Mouse (Mus musculus) thymus, adult 2 months (tissue): ENCODE data around the gene Arpp21. TPM values are rescaled to one million over a fixed set of nuclear protein-coding genes. Genes with fewer than 3 reads are reported as not detected.
A peak's percentile ranks its signal among the peaks of the same experiment; 100 is the strongest.

Experiments
- DNase-seq: peaks from one replicate; pipeline ENCODE4 v3.0.0; 2021
- H3K27ac ChIP-seq: fragments of 200-500 bp; 2 replicates; pipeline ENCODE4 v1.5.1; 2012; ENCODE audit warnings: low read length, control low read depth; ENCODE audit not compliant: control insufficient read depth, insufficient read depth
- H3K27me3 ChIP-seq: fragments of 200-500 bp; 2 replicates; pipeline ENCODE4 v1.6.1; 2012; ENCODE audit warnings: mild to moderate bottlenecking, low read length, moderate library complexity, mixed read lengths; ENCODE audit not compliant: control insufficient read depth, insufficient read depth
- H3K36me3 ChIP-seq: fragments of 200-500 bp; 2 replicates; pipeline ENCODE4 v1.6.1; 2012; ENCODE audit warnings: mild to moderate bottlenecking, low read length, moderate library complexity; ENCODE audit not compliant: control insufficient read depth, insufficient read depth
- H3K4me1 ChIP-seq: fragments of 200-500 bp; replicated peaks from 2 replicates; pipeline ENCODE4 v1.6.1; 2012; ENCODE audit warnings: low read length; ENCODE audit not compliant: control insufficient read depth, insufficient read depth
- H3K4me3 ChIP-seq: fragments of 200-500 bp; 2 replicates; pipeline ENCODE4 v1.5.1; 2012; ENCODE audit warnings: mild to moderate bottlenecking, low read length, control low read depth, moderate library complexity; ENCODE audit not compliant: control insufficient read depth, insufficient read depth
- CTCF ChIP-seq: fragments of 200-500 bp; IDR thresholded peaks from 2 replicates; pipeline ENCODE4 v1.5.1; 2012; ENCODE audit warnings: mild to moderate bottlenecking, control low read depth, low read length, moderate library complexity, borderline replicate concordance; ENCODE audit not compliant: control insufficient read depth, poor library complexity, insufficient read depth; ENCODE audit errors: extremely low read depth
- POLR2A ChIP-seq: fragments of 200-500 bp; IDR thresholded peaks from 2 replicates; pipeline ENCODE4 v1.6.1; 2012; ENCODE audit warnings: mild to moderate bottlenecking, low read length, control low read depth, moderate library complexity; ENCODE audit not compliant: control insufficient read depth, poor library complexity, insufficient read depth; ENCODE audit errors: extremely low read depth
- WGBS: fragments of 180-500 bp; shearing (Covaris S2); methylation state at CpG from one replicate; pipeline ENCODE4 v1.1.7; 2018; 5-methylcytosine and 5-hydroxymethylcytosine counted together
- polyA plus RNA-seq: library from polyadenylated mRNA; depleted of rRNA; stranded (reverse); fragments of >200 nt; gene quantifications from 2 replicates; pipeline ENCODE4 v1.2.3, GENCODE M21; 2012

The Arpp21 gene
- polyA plus RNA-seq, 1 experiment = 578 TPM

GRCm38 (mm10) chr9:112247183-112247582 is 11.4 kb upstream of the Arpp21 start:
- TF ChIP-seq POLR2A (no peak), CTCF (no peak)
- Histone ChIP-seq H3K4me1 (peaks cover 6% of the 10 kb centered on the region), H3K27ac (no peak overlapping the region), H3K4me3 (no peak overlapping the region), H3K27me3 (no peaks in the 10 kb centered on the region), H3K36me3 (no peaks in the 10 kb centered on the region)
- no peak for DNase-seq
- 96% methylated on average over 2 of the region's 2 CpGs for WGBS

- TF ChIP-seq POLR2A = no peak
- no peak for TF ChIP-seq CTCF
- Histone ChIP-seq H3K4me1 (peaks cover 4% of the 10 kb centered on the region; the same call in 1 of the 2 replicates), H3K36me3 (no peaks in the 10 kb centered on the region), H3K27me3 (no peaks in the 10 kb centered on the region), H3K4me3 (no peak overlapping the region), H3K27ac (no peak overlapping the region)
- DNase-seq = no peak
- 95% methylated on average over 9 of the region's 9 CpGs for WGBS
Observed at GRCm38 (mm10) chr9:112238168-112238567, 2.4 kb upstream of the Arpp21 start.

GRCm38 (mm10) chr9:112236551-112236950 is 813 bp upstream of the Arpp21 start:
- 97% methylated on average over 8 of the region's 8 CpGs for WGBS
- DNase-seq = no peak
- Histone ChIP-seq H3K27ac (no peak overlapping the region), H3K27me3 (no peaks in the 10 kb centered on the region), H3K4me3 (no peak overlapping the region), H3K36me3 (no peaks in the 10 kb centered on the region), H3K4me1 (peaks cover 4% of the 10 kb centered on the region; the same call in 1 of the 2 replicates)
- TF ChIP-seq POLR2A (no peak), CTCF (no peak)

GRCm38 (mm10) chr9:112235041-112235695 is 570 bp downstream of the Arpp21 start:
- Histone ChIP-seq H3K4me1 (peaks cover 4% of the 10 kb centered on the region; the same call in 1 of the 2 replicates), H3K36me3 (no peaks in the 10 kb centered on the region), H3K4me3 (peak overlapping the region; percentile 98), H3K27ac (peak overlapping the region; percentile 76; the same call in 1 of the 2 replicates), H3K27me3 (no peaks in the 10 kb centered on the region)
- WGBS = under 1% methylated on average over 44 of the region's 44 CpGs
- TF ChIP-seq POLR2A (0 out of 2 replicates have a peak, but pooled peaks have one; percentile 40), CTCF (no peak)
- peak; percentile 61 for DNase-seq

- DNase-seq = peak; percentile 59
- H3K27me3 ChIP-seq = no peaks in the 10 kb centered on the region
- under 1% methylated on average over 24 of the region's 24 CpGs for WGBS
Observed at GRCm38 (mm10) chr9:112234505-112235024, 1.2 kb downstream of the Arpp21 start.

GRCm38 (mm10) chr9:112233822-112234504 is 1.8 kb downstream of the Arpp21 start:
- WGBS = 2% methylated on average over 12 of the region's 12 CpGs
- peaks cover 4% of the 10 kb centered on the region; the same call in 1 of the 2 replicates for H3K4me1 ChIP-seq
- peak overlapping the region; percentile 76 for H3K27ac ChIP-seq
- peak overlapping the region; percentile 98 for H3K4me3 ChIP-seq
- no peaks in the 10 kb centered on the region for H3K27me3 ChIP-seq
- TF ChIP-seq CTCF (no peak), POLR2A (no peak)
- no peak for DNase-seq
- no peaks in the 10 kb centered on the region for H3K36me3 ChIP-seq

More at GRCm38 (mm10) chr9:112234505-112235024, 1.2 kb downstream of the Arpp21 start:
- TF ChIP-seq POLR2A (0 out of 2 replicates have a peak, but pooled peaks have one; percentile 23), CTCF (no peak)
- Histone ChIP-seq H3K4me3 (peak overlapping the region; percentile 98), H3K4me1 (peaks cover 4% of the 10 kb centered on the region; the same call in 1 of the 2 replicates), H3K27ac (peak overlapping the region; percentile 76), H3K36me3 (no peaks in the 10 kb centered on the region)
